In genomic region chr17:84566773-84567555, GRCm38 (mm10) we compare ENCODE assay signal across 8 mouse cellular contexts. TPM values are rescaled to one million over a fixed set of nuclear protein-coding genes. Genes with fewer than 3 reads are reported as not detected.
DNase-seq lines count a peak whose midpoint lies in the region; ATAC-seq and TF ChIP-seq lines count a peak whose summit lies in the region.
"Had no signal": no experiment of that assay in that cellular context is flagged by ENCODE, and none has a peak within 500 bp of the region (broad histone marks: within the 10 kb centered on the region; RNA-seq: fewer than 3 reads in every experiment).

No protein-coding gene starts in this region.

- H3K4me1 ChIP-seq in ES-Bruce4 (ENCODE audit: control insufficient read depth, insufficient read depth, low read length), result no peaks in the 10 kb centered on the region
- H3K4me1 ChIP-seq in forebrain, embryonic 14.5 days (ENCODE audit: control insufficient read depth, insufficient read depth, low read length), result no peaks in the 10 kb centered on the region; the same call in 1 of the 2 replicates
- no peaks in the 10 kb centered on the region for H3K4me1 ChIP-seq in liver, postnatal 0 days (ENCODE audit: insufficient read depth)

- no peaks in the 10 kb centered on the region for H3K27me3 ChIP-seq in ES-Bruce4 (ENCODE audit: control insufficient read depth, insufficient read depth, low read length, poor library complexity, severe bottlenecking)
- H3K27me3 ChIP-seq in forebrain, embryonic 14.5 days (replicated peaks; ENCODE audit: control insufficient read depth, insufficient read depth, low read length), result no peaks in the 10 kb centered on the region
- no peaks in the 10 kb centered on the region for H3K27me3 ChIP-seq in liver, postnatal 0 days (ENCODE audit: insufficient read depth, low read length)

- WGBS in forebrain, embryonic 14.5 days, result 40% methylated on average over 27 of the region's 27 CpGs
- WGBS in liver, postnatal 0 days (ENCODE audit: insufficient replicate concordance), result 49% methylated on average over 27 of the region's 27 CpGs

- H3K4me3 ChIP-seq in ES-Bruce4 (ENCODE audit: low read depth, low read length), result no peak overlapping the region
- no peak overlapping the region for H3K4me3 ChIP-seq in forebrain, embryonic 14.5 days (ENCODE audit: low read depth, low read length)
- H3K4me3 ChIP-seq in liver, postnatal 0 days (ENCODE audit: low read depth, low read length), result no peak overlapping the region

- DNase-seq in CD4-positive helper T cell, adult 2 months (ENCODE audit: low read depth, low spot score), result peak; percentile 10
- peak; percentile 22 for DNase-seq in forebrain, embryonic 14.5 days (ENCODE audit: low spot score)
- DNase-seq in liver, postnatal 0 days, result no peak
- DNase-seq in right cerebral cortex, adult 2 months (ENCODE audit: low spot score in 2 of 2), result no peak
- no peak for DNase-seq in lung, postnatal 4 days
- DNase-seq in spleen, postnatal 14 days (ENCODE audit: low spot score in 2 of 2), result no peak
- DNase-seq: adrenal gland, postnatal 36 days had no signal

- TF ChIP-seq CTCF in ES-Bruce4 (IDR thresholded peaks at IDR 0.05; ENCODE audit: low read depth, low read length), result no peak
- TF ChIP-seq CTCF in liver, postnatal 0 days (IDR thresholded peaks at IDR 0.05; ENCODE audit: low read depth), result no peak

- H3K4me2 ChIP-seq in forebrain, embryonic 14.5 days (ENCODE audit: low read length), result 0 out of 2 replicates have a peak overlapping the region, but pooled peaks have one; percentile 22
- peak overlapping the region; percentile 22; the same call in 1 of the 2 replicates for H3K4me2 ChIP-seq in liver, postnatal 0 days (ENCODE audit: low read depth, low read length)

- no peak for TF ChIP-seq EP300 in ES-Bruce4 (IDR thresholded peaks at IDR 0.05; ENCODE audit: insufficient read depth, low read depth, low read length)
- TF ChIP-seq EP300 in liver, postnatal 0 days (IDR thresholded peaks at IDR 0.05; ENCODE audit: low read depth), result no peak

- no peak overlapping the region for H3K27ac ChIP-seq in ES-Bruce4 (ENCODE audit: insufficient read depth, low read length)
- no peak overlapping the region for H3K27ac ChIP-seq in forebrain, embryonic 14.5 days (ENCODE audit: low read depth, low read length)
- no peak overlapping the region for H3K27ac ChIP-seq in liver, postnatal 0 days (ENCODE audit: low read depth)

- no peaks in the 10 kb centered on the region for H3K9me3 ChIP-seq in ES-Bruce4 (replicated peaks; ENCODE audit: control insufficient read depth, insufficient read depth, low read length, poor library complexity, severe bottlenecking)
- no peaks in the 10 kb centered on the region for H3K9me3 ChIP-seq in forebrain, embryonic 14.5 days (replicated peaks; ENCODE audit: control insufficient read depth, low read length)
- no peaks in the 10 kb centered on the region for H3K9me3 ChIP-seq in liver, postnatal 0 days (ENCODE audit: low read length)

- ATAC-seq in forebrain, embryonic 14.5 days, result peak; percentile 87
- ATAC-seq in liver, postnatal 0 days, result no peak

- no peaks in the 10 kb centered on the region for H3K36me3 ChIP-seq in ES-Bruce4 (ENCODE audit: control insufficient read depth, insufficient read depth, low read length, poor library complexity, severe bottlenecking)
- no peaks in the 10 kb centered on the region for H3K36me3 ChIP-seq in forebrain, embryonic 14.5 days (ENCODE audit: control insufficient read depth, insufficient read depth, low read length)
- H3K36me3 ChIP-seq in liver, postnatal 0 days (replicated peaks; ENCODE audit: insufficient read depth, low read length), result no peaks in the 10 kb centered on the region

- TF ChIP-seq POLR2A in ES-Bruce4 (IDR thresholded peaks at IDR 0.05; ENCODE audit: insufficient read depth, low read length), result no peak

- H3K9ac ChIP-seq in ES-Bruce4 (ENCODE audit: low read depth, poor library complexity, severe bottlenecking), result peak overlapping the region; percentile 11; the same call in 1 of the 2 replicates
- no peak overlapping the region for H3K9ac ChIP-seq in forebrain, embryonic 14.5 days (ENCODE audit: low read length)
- no peak overlapping the region for H3K9ac ChIP-seq in liver, postnatal 0 days (replicated peaks)

RNA-seq across cellular contexts. Expression of gene Plekhh2, which starts 55.3 kb away (rescaled TPM):
- 8.5 and 10.5 TPM in 2 replicates for polyA plus RNA-seq in ES-Bruce4 (2011; ENCODE audit: insufficient read depth, insufficient read length, low read depth, missing spikeins)
- 0.88 and 1.3 TPM in 2 replicates for polyA plus RNA-seq in forebrain, embryonic 14.5 days (2014; fragmentation: Nextera tagmentation; extraction: Ambion mirVana)
- 0.27 and 0.31 TPM in 2 replicates for polyA plus RNA-seq in liver, postnatal 0 days (2015; fragmentation: Nextera tagmentation; extraction: Ambion mirVana)

RNA-seq across cellular contexts. Expression of gene Dync2li1, which starts 59.3 kb away (rescaled TPM):
- polyA plus RNA-seq in ES-Bruce4 (2011; ENCODE audit: insufficient read depth, insufficient read length, low read depth, missing spikeins), result 25.4 and 26.3 TPM in 2 replicates
- polyA plus RNA-seq in forebrain, embryonic 14.5 days (2014; fragmentation: Nextera tagmentation; extraction: Ambion mirVana), result 42.5 and 43.3 TPM in 2 replicates
- 2.4 and 3.4 TPM in 2 replicates for polyA plus RNA-seq in liver, postnatal 0 days (2015; fragmentation: Nextera tagmentation; extraction: Ambion mirVana)

Comparison
In these comparisons a context has a peak if more than half of its experiments do, and no peak if none do; other contexts are left out.
1. DNase-seq: peak in CD4-positive helper T cell, adult 2 months (single experiment) and forebrain, embryonic 14.5 days (single experiment); none in liver, postnatal 0 days (single experiment), right cerebral cortex, adult 2 months (0 of 2), lung, postnatal 4 days (0 of 2) and spleen, postnatal 14 days (0 of 2).